Mouse (Mus musculus): ENCODE data around the gene Desi1.
A peak's percentile ranks its signal among the peaks of the same experiment; 100 is the strongest.

The Desi1 gene

DNA sequence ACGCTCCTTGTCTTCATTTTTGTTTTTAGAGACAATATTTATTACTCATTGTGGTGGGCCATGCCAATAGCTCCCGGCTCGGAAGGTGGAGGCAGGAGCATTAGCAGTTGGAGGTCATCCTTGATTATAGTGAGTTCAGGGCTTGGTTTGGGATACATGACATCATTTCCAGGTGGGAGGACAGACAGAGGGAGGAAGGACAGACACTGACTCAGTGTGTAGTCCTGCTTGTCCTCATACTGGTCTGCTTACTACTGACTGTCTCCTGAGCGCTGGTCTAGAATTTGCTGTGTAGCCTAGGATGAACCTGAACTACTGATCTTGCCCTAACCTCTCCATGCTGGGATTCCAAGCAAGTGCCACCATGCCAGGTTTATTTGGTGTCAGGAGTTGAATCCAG, at the start of gene Desi1:
Gene Desi1, minus strand, starts transcription at position 101 of the 400 bp plus-strand sequence.
- no peak for DNase-seq

DNA sequence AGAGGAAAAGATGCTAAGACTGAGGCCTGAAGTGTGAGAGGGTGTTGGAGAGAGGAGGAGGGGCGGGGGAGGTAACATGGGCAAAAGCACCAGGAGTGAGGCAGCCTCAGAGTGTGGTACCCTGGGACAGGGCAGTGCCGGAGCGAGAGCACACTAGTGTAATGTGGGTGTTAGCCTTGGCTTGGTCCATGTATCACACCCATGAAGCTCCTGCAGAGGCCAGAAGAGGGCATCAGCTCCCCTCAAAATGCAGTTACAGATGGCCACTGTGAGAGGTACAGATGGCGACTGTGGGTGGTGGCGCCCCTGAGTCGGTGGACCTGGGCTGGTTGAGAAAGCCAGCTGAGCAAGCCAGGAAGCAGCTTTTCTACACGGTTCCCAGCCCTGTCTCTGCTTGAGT, 47.5 kb upstream of the Desi1 start:
- DNase-seq: peak in 1 of 2 experiments; percentile 11

DNA sequence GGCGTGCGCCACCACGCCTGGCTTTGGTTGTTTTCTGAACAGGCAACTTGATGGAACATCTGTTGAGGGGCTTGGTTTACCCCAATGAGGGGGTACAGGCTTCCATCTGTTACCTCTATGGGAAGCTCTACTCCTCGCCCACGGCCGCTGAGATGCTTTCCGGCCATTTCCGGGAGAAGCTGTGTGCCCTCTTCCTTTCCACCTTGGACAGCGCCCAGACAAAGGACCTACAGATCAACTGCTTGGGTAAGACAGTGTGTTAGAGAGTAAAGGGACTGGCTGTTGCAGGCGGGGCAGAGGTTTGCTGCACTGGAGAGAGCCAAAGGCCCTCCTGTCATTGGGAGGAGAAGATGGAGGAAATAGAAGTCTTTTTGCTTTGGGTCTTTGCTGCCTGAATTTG, 46.2 kb upstream of the Desi1 start:
- no peak for DNase-seq

DNA sequence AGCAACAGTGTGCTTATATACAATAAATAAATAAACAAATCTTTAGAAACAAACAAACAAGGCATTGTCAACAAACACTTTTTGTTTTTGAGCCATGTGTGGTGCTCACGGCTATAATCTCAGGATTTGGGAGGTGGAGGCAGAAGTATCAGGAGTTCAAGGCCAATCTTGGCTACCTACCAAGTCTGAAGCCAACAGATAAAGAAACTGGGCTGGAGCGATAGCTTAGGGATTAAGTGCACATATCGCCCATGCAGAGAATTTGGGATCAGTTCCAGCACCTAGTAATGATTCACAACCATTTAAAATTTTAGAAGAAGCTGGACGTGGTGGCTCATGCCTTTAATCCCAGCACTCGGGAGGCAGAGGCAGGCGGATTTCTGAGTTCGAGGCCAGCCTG, 39.8 kb upstream of the Desi1 start:
- no peak for DNase-seq

DNA sequence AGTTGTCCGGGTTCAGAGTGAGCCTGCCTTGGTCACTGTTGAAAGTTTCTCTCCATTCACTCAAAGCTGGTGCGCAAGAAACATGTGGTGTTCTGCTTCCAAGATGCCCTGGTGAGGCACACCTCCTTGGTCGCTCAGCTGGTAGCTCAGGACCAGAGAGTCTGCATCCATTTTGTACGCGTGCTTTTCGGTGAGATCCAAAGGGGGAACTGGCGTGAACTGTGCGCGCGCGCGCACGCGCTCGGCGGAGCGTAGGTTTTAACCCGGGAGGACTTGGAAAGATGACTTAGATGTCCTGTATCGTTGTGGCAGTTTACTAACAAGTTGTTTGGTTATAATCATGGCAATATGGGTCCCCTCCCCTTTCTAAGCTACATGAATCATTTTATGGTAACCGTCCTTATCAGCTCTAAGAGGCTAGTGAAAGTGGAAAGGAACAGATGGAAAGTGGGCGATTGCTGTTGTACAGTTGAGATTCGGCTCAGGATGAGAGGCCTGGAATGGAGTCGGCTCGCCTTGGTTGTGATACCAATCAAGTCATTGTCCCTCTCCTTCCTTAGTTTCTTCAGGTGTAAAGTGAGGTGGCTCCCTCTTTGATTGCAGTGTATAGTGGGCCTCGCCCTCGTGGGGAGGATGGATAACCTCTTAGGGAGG, 38.3 kb upstream of the Desi1 start:
- no peak for DNase-seq

DNA sequence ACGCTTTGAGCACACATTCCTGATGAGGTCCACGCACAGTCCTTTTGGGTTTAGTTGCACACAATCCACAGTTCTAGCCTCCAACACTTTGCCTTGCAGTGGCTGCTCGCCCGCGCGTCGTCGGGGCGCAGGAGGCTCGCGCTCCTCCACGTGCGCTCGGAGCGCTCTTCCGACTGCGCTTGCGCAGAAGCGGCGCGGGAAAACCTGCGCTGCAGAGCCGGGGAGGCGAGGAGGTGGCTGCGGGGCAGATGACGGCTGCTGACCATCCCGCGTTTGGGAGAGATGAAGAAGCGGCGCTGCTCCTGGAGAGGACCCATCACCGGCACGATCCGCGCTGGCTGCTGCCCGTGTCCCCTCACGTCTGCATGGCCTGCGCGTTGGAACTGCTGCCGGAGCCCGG, 36.2 kb upstream of the Desi1 start, which contains the start of gene Mei1:
Gene Mei1, plus strand, starts transcription at position 99 of the 400 bp plus-strand sequence.
- DNase-seq: no peak

DNA sequence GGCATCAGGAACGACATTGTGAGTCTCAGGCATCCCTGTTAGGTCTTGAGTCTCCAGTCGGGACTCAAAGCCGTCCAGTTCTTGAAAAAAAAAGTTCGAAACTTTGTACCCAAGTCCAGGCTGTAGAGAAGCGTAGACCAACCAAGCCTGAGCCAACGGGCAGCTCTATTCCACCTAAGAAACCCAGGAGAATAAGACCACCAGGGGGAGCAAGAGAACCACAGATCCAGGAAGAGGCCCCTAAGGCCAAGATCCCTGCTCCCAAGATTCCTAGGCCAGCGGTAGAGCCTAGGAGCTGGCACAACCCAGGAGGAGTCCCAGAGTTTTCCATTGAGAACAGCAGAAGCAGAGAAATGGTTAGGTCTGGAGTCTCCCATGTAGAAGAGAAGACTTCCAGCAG, 31.8 kb upstream of the Desi1 start:
- DNase-seq: peak; percentile 75 to 88

DNA sequence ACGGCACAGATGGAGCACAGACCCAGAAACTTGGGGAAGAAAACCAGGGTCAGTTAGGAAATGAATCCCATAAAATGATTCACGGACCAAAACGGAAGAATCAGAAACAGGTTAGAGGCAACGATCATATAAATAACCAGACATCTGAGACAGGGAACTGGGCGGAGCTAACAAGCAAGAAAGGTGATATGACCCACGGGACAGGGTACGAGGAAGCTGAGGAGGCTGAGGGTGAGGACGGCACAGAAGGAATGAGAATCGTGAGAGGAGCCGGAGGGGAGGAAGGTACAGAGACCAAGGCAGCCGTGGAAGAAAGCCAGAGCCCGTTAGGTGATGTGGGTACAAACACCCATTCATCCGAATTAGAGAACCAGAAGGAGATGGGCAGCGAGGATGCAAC, 30.2 kb upstream of the Desi1 start:
- no peak for DNase-seq

DNA sequence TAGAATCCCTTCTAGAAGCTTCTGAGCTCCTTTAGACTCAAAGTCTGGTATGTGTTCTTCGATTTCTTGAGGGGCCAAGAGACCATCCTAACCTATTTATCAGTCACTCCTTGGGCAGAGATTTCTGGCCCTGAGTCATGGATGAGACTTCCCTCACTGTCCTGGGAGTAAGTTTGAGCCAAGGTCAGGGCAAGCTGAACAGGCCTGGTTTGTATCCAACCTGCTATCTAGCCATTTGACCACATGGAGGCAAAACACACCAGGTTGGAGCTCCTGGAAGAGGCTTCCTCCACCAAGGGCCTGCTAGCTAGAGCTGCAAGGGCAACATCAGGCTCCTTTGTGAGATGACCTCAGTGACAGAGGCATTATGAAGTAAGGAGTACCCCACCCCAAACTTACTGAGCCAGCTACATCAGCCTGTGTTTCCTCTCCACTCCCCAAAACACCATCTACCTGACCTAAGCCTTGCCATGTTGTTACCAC, 25.1 kb upstream of the Desi1 start, which contains the start of gene 4930407I10Rik:
Gene 4930407I10Rik, plus strand, starts transcription at position 433 of the 483 bp plus-strand sequence.
- DNase-seq: no peak

DNA sequence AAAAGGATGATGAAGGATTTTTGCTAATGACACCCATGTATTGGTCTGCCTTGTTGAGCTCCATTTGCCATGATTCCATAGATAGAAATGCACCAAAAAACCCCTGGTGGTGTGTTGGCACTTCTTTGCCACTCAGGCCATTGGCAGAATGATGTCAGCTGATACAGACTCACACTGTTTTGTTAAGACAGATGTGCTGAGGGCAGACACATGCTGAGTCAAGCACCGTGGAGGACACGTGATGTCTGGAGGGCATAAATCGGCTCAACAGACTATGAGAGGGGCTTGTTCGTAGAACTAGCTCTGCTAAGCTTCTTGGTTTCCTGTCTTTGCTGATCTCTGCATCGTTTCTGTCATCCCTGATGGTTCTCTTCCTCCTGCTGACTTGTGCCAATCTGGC, 18.9 kb upstream of the Desi1 start:
- no peak for DNase-seq

DNA sequence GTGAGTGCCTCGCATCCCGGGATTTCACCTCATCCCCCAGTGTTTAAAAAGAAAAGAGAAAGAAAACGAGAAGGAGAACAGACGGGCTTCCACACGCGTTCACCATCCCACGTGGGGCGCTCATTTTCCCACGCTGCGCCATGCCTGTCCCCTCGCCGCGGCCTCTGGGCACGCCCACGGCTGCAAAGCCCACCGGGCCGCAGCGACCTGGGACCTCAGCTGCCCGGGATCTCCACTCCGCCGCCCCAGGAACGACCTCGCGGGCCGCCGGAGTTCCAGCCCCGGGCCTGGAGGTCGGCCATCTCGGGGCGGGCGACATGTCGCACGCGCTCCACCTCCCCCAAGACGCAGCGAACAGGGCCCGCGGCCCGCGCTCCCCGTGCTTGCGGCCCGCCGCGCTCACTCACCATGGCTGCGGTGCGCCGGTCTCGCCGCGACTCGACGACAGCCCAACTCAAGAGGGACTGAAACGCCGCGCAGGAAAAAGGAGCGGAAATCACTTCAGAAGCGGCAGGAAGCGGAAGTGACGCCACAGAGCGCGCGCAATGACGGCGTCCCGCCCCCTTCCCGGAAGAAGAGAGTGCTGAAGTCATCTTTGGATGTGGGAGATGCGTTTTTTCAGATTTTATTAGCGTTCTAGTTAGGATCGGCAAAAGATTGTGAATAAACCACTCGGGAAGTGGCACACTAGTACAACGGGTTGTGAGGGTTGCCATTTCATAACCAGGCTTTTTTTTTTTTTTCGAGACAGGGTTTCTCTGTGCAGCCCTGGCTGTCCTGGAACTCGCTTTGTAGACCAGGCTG, 13.6 kb upstream of the Desi1 start, which contains the start of gene Snu13:
Gene Snu13, minus strand, starts transcription at position 519 of the 804 bp plus-strand sequence.
- DNase-seq: peak; percentile 94 to 95

DNA sequence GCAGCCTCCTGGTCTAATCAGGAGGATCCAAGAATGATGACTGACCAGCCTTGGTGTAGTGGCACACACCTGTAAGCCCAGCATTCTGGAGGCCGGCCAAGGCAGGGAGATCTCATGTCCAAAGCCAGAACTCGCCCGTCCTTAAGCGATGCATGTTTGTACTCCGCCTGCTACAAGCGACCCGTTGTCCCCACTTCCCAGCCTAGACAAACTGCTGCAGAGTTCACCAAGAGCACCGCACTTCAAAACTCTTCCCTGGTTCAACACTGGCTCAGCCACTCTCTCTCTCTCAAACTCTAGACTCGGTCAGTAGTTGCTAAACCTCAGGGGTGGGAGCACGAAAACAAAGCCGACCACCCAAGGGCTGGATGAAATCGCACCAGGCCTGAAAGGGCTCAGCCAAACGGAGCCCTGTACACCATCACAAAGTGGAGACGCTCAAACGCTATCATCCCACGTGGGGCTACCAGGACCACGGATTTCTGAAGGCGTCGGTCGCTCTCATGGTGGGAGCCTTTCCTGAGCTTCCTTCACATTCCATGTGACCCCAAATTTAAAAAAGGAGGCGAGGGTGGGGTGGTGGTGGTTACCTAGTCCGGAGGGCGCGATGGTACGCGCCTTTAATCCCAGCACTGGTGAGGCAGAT, 12.7 kb upstream of the Desi1 start:
- peak; percentile 44 to 65 for DNase-seq

DNA sequence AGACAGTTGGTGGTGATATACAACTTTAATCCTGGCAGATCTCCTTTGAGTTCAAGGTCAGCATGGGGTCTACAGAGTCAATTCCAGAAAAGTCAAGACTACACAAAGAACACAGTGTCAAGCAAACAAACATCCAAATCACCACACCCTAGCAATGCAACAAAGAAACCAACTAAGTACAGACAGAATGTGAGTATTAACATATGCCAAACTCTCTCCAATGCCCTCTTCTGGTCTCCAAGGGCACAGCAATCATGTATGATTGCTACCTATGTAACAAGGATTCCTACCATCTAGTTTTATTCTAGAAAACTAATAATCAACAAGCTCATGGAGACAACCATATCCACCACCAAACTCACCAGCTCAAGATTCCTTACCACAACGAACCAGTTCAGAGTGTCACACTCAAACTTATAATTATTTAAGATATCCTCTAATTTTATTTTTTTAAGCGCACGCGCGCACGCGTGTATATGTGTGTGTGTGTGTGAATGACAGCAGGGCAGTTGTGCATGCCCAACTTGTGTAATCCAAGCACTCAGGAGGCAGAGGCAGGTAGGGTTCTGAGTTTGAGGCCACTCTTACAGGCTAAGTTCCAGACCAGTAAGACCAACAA, 10.6 kb upstream of the Desi1 start:
- peak in 1 of 2 experiments; percentile 24 for DNase-seq

DNA sequence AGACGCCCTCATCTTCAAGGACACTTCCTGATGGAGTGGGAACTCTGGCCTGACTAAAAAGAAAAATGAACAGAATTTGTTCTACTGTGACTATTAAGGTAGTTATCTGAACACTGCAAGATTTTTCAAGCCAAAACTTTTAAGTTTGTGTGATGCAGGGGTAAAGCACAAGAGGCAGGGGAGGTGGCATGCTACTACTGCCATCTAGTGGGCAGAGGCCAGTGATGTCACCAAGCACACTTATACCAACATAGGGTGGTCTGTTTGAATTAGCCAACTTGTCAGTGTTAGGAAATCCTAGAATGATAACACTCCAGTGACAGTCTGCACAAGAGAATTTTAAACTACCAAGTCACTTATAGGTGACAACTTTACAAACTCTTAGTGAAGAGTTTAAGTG, 7.0 kb upstream of the Desi1 start:
- peak; percentile 51 to 58 for DNase-seq

DNA sequence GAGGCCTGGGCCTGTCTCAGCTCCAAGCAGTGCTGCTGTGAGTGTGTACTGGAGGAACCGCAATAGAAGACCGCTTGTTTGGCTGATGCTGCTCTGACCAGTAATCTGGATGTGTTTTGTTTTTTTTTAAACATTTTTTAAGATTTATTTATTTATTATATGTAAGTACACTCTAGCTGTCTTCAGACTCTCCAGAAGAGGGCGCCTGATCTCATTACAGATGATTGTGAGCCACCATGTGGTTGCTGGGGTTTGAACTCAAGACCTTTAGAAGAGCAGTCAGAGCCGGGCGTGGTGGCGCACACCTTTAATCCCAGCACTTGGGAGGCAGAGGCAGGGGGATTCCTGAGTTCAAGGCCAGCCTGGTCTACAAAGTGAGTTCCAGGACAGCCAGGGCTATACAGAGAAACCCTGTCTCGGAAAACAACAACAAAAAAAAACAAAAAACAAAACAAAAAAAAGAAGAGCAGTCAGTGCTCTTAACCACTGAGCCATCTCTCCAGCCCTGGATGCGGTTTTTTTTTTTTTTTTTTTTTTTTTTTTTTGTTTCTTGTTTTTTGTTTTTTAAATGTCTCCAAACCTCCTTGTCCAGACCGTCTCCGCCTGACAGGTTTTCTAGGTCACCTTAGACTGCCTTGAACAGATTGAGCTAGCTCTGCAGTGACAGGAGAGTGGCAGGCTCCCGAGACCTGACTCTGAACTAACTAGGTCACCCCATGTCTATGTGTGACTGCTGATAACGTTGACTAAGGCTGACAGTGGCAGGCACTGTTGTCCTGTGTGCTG, 2.4 kb upstream of the Desi1 start:
- DNase-seq: peak in 1 of 2 experiments; percentile 49

DNA sequence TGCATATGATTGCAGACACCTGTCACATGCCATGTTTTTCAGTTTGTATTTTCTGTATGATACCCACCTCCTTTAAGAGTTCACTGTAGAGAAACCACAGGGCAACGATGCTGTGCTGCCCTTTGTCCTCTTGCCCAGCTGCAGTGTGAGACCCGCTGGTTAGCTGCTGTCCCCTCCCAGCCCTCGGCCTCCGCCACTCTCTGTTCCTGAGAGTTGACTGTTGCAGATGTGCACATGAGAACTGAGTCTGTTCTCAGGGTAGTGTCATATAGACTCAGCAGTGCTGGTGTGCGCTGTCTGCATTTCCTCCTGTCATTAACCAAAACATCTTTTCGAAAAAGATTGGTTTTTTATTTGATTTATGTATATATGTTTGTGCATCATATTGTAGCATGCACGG, 1.3 kb downstream of the Desi1 start:
- no peak for DNase-seq

DNA sequence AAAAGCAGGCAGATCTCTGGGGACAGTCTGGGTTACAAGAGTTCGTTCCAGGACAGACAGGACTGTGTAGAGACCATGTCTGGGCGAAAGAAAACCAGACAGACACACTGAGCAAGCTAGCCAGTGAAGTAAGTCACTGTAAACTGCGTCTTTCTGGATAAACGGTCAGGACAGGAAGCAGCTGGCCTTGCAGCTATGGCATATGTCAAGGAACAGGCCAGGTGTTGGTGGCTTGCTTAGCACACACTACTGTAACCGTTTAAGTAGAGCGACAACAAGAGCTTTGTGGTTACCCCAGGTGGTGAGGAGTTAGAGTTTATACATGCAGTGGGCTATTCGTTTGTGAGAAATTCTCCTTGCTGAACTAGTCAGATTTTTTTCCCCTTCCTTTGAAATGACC, 5.9 kb downstream of the Desi1 start:
- DNase-seq: no peak

DNA sequence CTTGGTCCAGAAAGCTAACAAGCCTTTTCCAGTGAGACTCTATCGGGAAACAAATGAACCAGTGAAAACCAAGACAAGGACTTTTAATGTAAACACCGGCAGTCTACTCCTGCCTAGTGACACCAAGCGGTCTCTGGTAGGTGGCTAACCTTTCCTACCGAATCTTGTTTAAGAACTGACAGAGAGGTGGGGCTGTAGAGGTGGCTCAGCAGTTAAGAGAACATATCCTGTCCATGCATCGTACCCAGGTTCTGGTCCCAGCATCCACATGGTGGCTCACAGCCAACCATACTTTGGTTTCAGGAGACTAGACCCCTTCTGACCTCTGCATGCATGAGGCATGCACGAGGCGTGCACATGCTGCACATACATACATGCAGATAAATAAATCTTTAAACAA, 6.4 kb downstream of the Desi1 start:
- no peak for DNase-seq

DNA sequence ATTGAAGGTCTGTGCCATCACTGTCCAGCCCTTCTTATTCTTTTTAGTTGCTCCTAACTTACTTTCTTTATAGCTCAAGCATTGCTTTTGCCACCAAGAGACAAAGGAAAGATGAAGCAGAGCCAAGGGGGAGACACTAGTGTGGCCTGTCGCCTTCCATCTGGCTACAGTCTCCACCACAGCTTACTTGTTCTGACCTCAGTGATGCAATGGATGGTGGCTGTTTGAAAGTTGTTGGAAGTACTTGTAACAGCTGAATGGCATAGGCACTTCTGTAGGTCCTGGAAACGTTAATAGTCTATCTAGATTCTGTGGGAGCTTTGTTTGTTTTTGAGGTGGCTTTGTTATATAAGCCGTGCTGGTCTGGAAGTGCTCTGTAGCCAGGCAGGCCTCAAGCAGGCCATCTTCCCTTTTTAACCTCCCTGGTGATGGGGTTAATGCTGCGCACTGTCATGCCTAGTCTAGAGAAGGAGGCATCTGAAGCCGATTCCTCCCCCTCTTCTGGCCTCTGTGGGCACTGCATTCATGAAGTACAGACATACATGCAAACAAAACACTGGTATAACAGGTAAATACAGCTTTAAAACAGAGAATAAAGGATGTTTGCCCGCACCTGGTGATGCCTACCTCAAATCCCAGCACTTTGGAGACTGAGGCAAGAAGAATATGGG, 9.6 kb downstream of the Desi1 start:
- no peak for DNase-seq

DNA sequence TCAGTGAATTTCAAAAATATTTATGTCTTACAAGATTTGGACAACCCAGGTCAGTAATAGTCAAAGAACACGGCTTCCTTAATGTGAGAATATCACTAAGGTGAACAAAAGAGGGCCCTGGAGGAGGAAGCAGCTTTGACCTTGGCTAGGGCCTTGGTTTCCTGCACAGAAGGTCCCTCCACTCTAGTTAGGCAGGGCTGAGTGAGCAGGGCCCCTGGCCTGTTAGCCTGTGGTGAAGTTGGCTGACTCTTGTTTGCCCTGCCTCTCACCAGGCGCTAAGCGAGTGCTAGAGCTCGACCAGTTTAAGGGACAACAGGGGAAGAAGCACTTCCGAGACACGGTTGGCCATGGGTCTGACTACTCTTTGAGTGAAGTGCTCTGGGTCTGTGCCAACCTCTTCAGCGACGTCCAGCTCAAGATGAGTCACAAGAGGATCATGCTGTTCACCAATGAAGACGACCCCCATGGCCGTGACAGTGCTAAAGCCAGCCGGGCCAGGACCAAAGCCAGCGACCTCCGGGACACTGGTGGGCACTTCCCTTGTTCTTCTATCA, 11.1 kb downstream of the Desi1 start:
- no peak for DNase-seq

DNA sequence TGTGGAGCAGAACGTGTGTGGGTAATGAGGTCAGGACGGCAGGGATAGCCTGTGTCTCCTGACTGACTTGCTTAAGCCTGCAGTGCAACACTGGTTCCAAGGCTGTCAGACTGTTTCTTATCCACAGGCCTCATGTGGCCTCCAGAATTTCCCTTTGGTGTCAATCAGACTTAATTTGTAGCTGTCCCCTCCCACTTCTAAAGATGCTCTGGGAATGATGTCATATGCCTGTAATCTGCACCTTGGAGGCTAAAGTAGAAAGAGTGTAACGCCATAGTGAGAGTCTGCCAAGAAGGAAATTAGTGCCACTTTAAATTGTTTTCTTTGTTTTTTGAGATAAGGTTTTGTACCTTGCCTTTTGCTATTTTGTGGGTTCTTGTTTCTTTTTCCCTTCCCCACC, 14.4 kb downstream of the Desi1 start:
- DNase-seq: no peak
